Mouse (Mus musculus) limb, embryonic 14.5 days (tissue): ENCODE data around the gene Ccdc92b. TPM values are rescaled to one million over a fixed set of nuclear protein-coding genes. Genes with fewer than 3 reads are reported as not detected.

Experiments
- ATAC-seq: fragments of 200-750 bp; cut with Nextera tagmentation; 2 replicates; pipeline ENCODE4 v1.8.0; 2017; ENCODE audit warnings: low read depth, moderate number of reproducible peaks, moderate TSS enrichment; ENCODE audit not compliant: low FRiP score
- DNase-seq: peaks from one replicate; pipeline ENCODE4 v3.0.0-alpha.2; 2015; ENCODE audit warnings: low spot score
- H3K27ac ChIP-seq: fragments of 300-500 bp; sonication (generic); replicated peaks from 2 replicates; pipeline ENCODE4 v1.5.1; 2014; ENCODE audit warnings: low read depth, mild to moderate bottlenecking, low read length, moderate library complexity, mixed read lengths
- H3K27me3 ChIP-seq: fragments of 300-500 bp; sonication (generic); 2 replicates; pipeline ENCODE4 v1.6.1; 2014; ENCODE audit warnings: low read length, mixed read lengths; ENCODE audit not compliant: control insufficient read depth, insufficient read depth
- H3K36me3 ChIP-seq: fragments of 300-500 bp; sonication (generic); 2 replicates; pipeline ENCODE4 v1.6.1; 2014; ENCODE audit warnings: mild to moderate bottlenecking, low read length, moderate library complexity, mixed read lengths; ENCODE audit not compliant: control insufficient read depth, insufficient read depth
- H3K4me1 ChIP-seq: fragments of 300-500 bp; sonication (generic); 2 replicates; pipeline ENCODE4 v1.6.1; 2014; ENCODE audit warnings: antibody characterized with exemption, low read length, mixed read lengths; ENCODE audit not compliant: control insufficient read depth, insufficient read depth
- H3K4me2 ChIP-seq: fragments of 300-500 bp; sonication (generic); replicated peaks from 2 replicates; pipeline ENCODE4 v1.6.1; 2014; ENCODE audit warnings: low read depth, mild to moderate bottlenecking, low read length, moderate library complexity; ENCODE audit not compliant: severe bottlenecking
- H3K4me3 ChIP-seq: fragments of 300-500 bp; sonication (generic); replicated peaks from 2 replicates; pipeline ENCODE4 v1.5.1; 2014; ENCODE audit warnings: low read length
- H3K9ac ChIP-seq: fragments of 300-500 bp; sonication (generic); 2 replicates; pipeline ENCODE4 v1.6.1; 2014; ENCODE audit warnings: mild to moderate bottlenecking, low read depth, low read length, moderate library complexity; ENCODE audit not compliant: severe bottlenecking
- H3K9me3 ChIP-seq: fragments of 300-500 bp; sonication (generic); 2 replicates; pipeline ENCODE4 v1.6.1; 2016; ENCODE audit warnings: low read length; ENCODE audit not compliant: control insufficient read depth
- POLR2A ChIP-seq: fragments of 200-500 bp; IDR thresholded peaks from 2 replicates; pipeline ENCODE4 v1.8.0; 2012; ENCODE audit warnings: inconsistent platforms, mild to moderate bottlenecking, moderate library complexity, borderline replicate concordance; ENCODE audit not compliant: insufficient read depth, insufficient read length; ENCODE audit errors: extremely low read depth
- WGBS: fragments of 180-500 bp; shearing (Covaris S2); extraction: QIAGEN DNeasy Blood & Tissue Kit; methylation state at CpG from one replicate; pipeline ENCODE4 v1.1.7; 2014; 5-methylcytosine and 5-hydroxymethylcytosine counted together
- polyA plus RNA-seq, 2 experiments: library from polyadenylated mRNA; depleted of rRNA in 1 of 2; stranded (reverse) in 1 of 2; unstranded in 1 of 2; fragments of >200 nt; fragmentation: Nextera tagmentation in 1 of 2; extraction: Ambion mirVana in 1 of 2; gene quantifications; 2 replicates each; pipeline versions ENCODE4 v1.2.1 to v1.2.3; 2012 to 2014

Gene Ccdc92b
- polyA plus RNA-seq (2012; rRNA removed) (0.46 and 0.50 TPM in 2 replicates), polyA plus RNA-seq (2014; fragmentation: Nextera tagmentation; extraction: Ambion mirVana) (0.36 and 0.64 TPM in 2 replicates)

- no peaks in the 10 kb centered on the region for H3K9me3 ChIP-seq
- peak within 1 kb of the TSS; percentile 41 for H3K4me2 ChIP-seq
- H3K27me3 ChIP-seq, result peaks cover 23% of the 10 kb centered on the region
- no peak within 1 kb of the TSS for H3K9ac ChIP-seq
- peak within 1 kb of the TSS; percentile 25 for H3K4me3 ChIP-seq
- no peak for TF ChIP-seq POLR2A
- ATAC-seq (peak; percentile 74), DNase-seq (peak; percentile 86)
- WGBS, result 1% methylated on average over 48 of the region's 63 CpGs
- no peaks in the 10 kb centered on the region for H3K4me1 ChIP-seq
- H3K27ac ChIP-seq, result no peak within 1 kb of the TSS
- H3K36me3 ChIP-seq, result no peaks in the 10 kb centered on the region
Observed at GRCm38 (mm10) chr11:74619201-74619955, at the start of gene Ccdc92b. Gene Ccdc92b (plus strand): TSS chr11:74619605.

GRCm38 (mm10) chr11:74569735-74570134 is 49.7 kb upstream of the Ccdc92b start:
- Histone ChIP-seq H3K4me2 (no peak overlapping the region), H3K36me3 (no peaks in the 10 kb centered on the region), H3K4me1 (no peaks in the 10 kb centered on the region), H3K9ac (no peak overlapping the region), H3K27me3 (no peaks in the 10 kb centered on the region), H3K27ac (no peak overlapping the region), H3K9me3 (no peaks in the 10 kb centered on the region), H3K4me3 (no peak overlapping the region)
- no peak for TF ChIP-seq POLR2A
- ATAC-seq, result no peak
- 64% methylated on average over 6 of the region's 6 CpGs for WGBS
- no peak for DNase-seq

GRCm38 (mm10) chr11:74572459-74573061 is 46.8 kb upstream of the Ccdc92b start:
- Histone ChIP-seq H3K27ac (no peak overlapping the region), H3K27me3 (no peaks in the 10 kb centered on the region), H3K9me3 (no peaks in the 10 kb centered on the region), H3K36me3 (no peaks in the 10 kb centered on the region), H3K4me2 (no peak overlapping the region), H3K9ac (no peak overlapping the region), H3K4me3 (no peak overlapping the region), H3K4me1 (no peaks in the 10 kb centered on the region)
- TF ChIP-seq POLR2A, result no peak
- ATAC-seq (no peak), DNase-seq (no peak)
- 66% methylated on average over 6 of the region's 6 CpGs for WGBS

GRCm38 (mm10) chr11:74574768-74575434 is 44.5 kb upstream of the Ccdc92b start:
- Histone ChIP-seq H3K27ac (no peak overlapping the region), H3K9ac (no peak overlapping the region), H3K36me3 (no peaks in the 10 kb centered on the region), H3K27me3 (no peaks in the 10 kb centered on the region), H3K4me1 (no peaks in the 10 kb centered on the region), H3K4me2 (no peak overlapping the region), H3K4me3 (no peak overlapping the region), H3K9me3 (no peaks in the 10 kb centered on the region)
- TF ChIP-seq POLR2A, result no peak
- WGBS, result 74% methylated on average over 4 of the region's 4 CpGs
- ATAC-seq (no peak), DNase-seq (no peak)

GRCm38 (mm10) chr11:74575940-74576339 is 43.5 kb upstream of the Ccdc92b start:
- Histone ChIP-seq H3K4me1 (no peaks in the 10 kb centered on the region), H3K36me3 (no peaks in the 10 kb centered on the region), H3K27ac (no peak overlapping the region), H3K4me3 (no peak overlapping the region), H3K9ac (no peak overlapping the region), H3K27me3 (no peaks in the 10 kb centered on the region), H3K9me3 (no peaks in the 10 kb centered on the region), H3K4me2 (no peak overlapping the region)
- ATAC-seq (no peak), DNase-seq (no peak)
- no peak for TF ChIP-seq POLR2A
- WGBS, result 75% methylated on average over 3 of the region's 3 CpGs
